ENCODE assay signal across 32 mouse cellular contexts in the genomic region with DNA sequence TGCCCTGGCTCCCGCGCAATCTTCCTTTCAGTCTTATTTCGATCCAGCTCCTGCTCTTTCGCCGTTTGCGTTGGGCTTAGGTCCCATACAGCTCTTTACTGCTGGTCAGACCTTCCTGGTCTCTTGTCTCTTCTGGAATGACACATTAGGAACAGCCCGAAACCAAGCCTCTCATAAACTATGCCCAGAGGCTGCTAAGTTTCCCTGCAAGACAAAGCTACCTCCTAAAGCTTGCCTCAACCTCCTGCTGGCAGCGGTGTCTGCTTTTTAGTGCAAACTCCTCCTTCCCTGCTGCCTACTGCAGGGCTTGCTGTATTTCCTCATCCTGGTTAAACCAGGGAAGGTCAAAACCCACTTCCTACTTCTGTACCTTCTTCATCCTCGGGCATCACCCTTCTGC. TPM values are rescaled to one million over a fixed set of nuclear protein-coding genes. Genes with fewer than 3 reads are reported as not detected.
"Had no signal": no experiment of that assay in that cellular context is flagged by ENCODE, and none has a peak within 500 bp of the region (broad histone marks: within the 10 kb centered on the region; RNA-seq: fewer than 3 reads in every experiment).

No protein-coding gene starts in this region.

- DNase-seq: gastrocnemius, adult 2 months; gastrocnemius, postnatal 10 days; gastrocnemius, postnatal 25 days; heart, adult 11 months; heart, adult 2 months; heart, postnatal 4 days; kidney, adult 11 months; kidney, adult 2 months; kidney, adult 9 months; kidney, postnatal 25 days; kidney, postnatal 4 days; left cerebral cortex, postnatal 4 days had no signal

- H3K4me3 ChIP-seq: gastrocnemius, adult 2 months; heart, adult 2 months; heart, embryonic 13.5 days; heart, embryonic 15.5 days; hindbrain, embryonic 10.5 days; hindbrain, embryonic 12.5 days; kidney, embryonic 15.5 days; layer of hippocampus, adult 2 months; left cerebral cortex, adult 2 months; limb, embryonic 13.5 days; limb, embryonic 15.5 days; liver, embryonic 12.5 days had no signal

- H3K9me3 ChIP-seq: heart, embryonic 13.5 days; heart, embryonic 15.5 days; hindbrain, embryonic 10.5 days; hindbrain, embryonic 12.5 days; kidney, embryonic 15.5 days; limb, embryonic 13.5 days; limb, embryonic 15.5 days; liver, embryonic 12.5 days had no signal

- H3K36me3 ChIP-seq: heart, embryonic 13.5 days; heart, embryonic 15.5 days; hindbrain, embryonic 10.5 days; hindbrain, embryonic 12.5 days; kidney, embryonic 15.5 days; limb, embryonic 13.5 days; limb, embryonic 15.5 days; liver, embryonic 12.5 days had no signal

- H3K27ac ChIP-seq: gastrocnemius, adult 2 months; heart, adult 2 months; heart, embryonic 13.5 days; heart, embryonic 15.5 days; hindbrain, embryonic 10.5 days; hindbrain, embryonic 12.5 days; hindbrain, embryonic 14.5 days; kidney, embryonic 15.5 days; kidney, postnatal 0 days; layer of hippocampus, adult 2 months; left cerebral cortex, adult 2 months; limb, embryonic 13.5 days; limb, embryonic 15.5 days; liver, embryonic 12.5 days; liver, embryonic 14.5 days had no signal

- H3K9ac ChIP-seq: heart, embryonic 13.5 days; heart, embryonic 15.5 days; hindbrain, embryonic 12.5 days; hindbrain, embryonic 14.5 days; kidney, embryonic 15.5 days; limb, embryonic 13.5 days; limb, embryonic 15.5 days; liver, embryonic 12.5 days; liver, embryonic 14.5 days had no signal

- H3K27me3 ChIP-seq: heart, embryonic 13.5 days; heart, embryonic 15.5 days; hindbrain, embryonic 12.5 days; kidney, embryonic 15.5 days; limb, embryonic 13.5 days; limb, embryonic 15.5 days; liver, embryonic 12.5 days had no signal

- ATAC-seq: hindbrain, embryonic 16.5 days; intestine, embryonic 16.5 days; liver, embryonic 12.5 days had no signal

RNA-seq across cellular contexts. Expression of gene Spink2, which starts 38.8 kb away (rescaled TPM):
- total RNA-seq: gastrocnemius, adult 2 months; gastrocnemius, postnatal 25 days; heart, adult 2 months; layer of hippocampus, adult 2 months; layer of hippocampus, postnatal 10 days; layer of hippocampus, postnatal 25 days; left cerebral cortex, adult 2 months; left cerebral cortex, postnatal 10 days; left cerebral cortex, postnatal 25 days; left cerebral cortex, postnatal 4 days; liver, adult 2 months had no signal
- polyA plus RNA-seq: liver, adult 2 months; liver, embryonic 12.5 days had no signal
